Mouse (Mus musculus) megakaryocyte, embryonic 14.5 days (primary cell): Measurements from ENCODE around the gene Diras2.

ENCODE experiments used
- FLI1 ChIP-seq: IDR thresholded peaks from 2 replicates; pipeline ENCODE4 v1.6.1; 2012; ENCODE audit warnings: low read length, inconsistent platforms, mixed read lengths
- GATA1 ChIP-seq: IDR thresholded peaks from 3 replicates; pipeline ENCODE4 v1.6.1; 2012; ENCODE audit warnings: mixed read lengths, low read length, inconsistent platforms, borderline replicate concordance

DNA sequence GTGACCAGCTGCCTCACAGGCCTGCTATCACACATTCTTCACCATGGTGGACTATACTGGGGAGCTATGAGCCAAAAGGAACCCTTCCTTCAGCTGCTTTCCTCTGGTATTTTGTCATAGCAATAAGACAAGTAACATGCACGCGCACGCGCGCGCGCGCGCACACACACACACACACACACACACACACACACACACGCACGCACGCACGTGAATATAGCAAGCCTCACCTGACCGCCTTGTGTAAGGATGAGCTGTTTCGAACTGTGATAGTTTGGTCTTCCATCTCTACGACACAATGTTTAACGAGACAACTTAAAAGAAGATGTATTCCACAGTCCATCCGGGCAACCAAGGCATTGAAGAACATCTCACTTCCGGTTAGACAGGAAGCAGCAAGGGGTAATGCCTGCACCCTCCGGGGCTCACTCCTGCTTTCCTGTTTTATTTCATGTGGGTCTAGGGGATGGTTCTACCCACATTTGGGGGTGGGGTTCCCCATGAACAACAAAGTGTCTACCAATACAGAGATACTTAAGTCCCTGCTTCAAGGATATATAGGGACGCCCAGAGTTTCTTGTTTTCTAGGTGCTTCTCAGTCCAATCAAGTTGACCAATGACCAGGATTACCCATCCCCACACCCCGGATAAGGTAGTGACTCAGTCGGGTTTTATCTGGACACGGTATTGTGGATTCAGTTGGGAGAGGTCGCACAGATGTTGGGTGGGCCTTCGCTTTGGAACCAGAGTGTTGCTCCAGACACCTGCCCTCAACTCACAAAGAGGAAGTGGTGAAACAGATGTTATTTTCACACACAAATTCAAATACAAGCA is 6.9 kb upstream of the Diras2 start:
- TF ChIP-seq GATA1: no peak
- TF ChIP-seq FLI1: no peak
